Mouse (Mus musculus): ENCODE measurements around the gene Large1.
"Not testable (repeated sequence)": the region's sequence is repeated elsewhere in the genome, so short reads cannot be mapped to it uniquely, and the experiment has no call there.

The Large1 gene

DNA sequence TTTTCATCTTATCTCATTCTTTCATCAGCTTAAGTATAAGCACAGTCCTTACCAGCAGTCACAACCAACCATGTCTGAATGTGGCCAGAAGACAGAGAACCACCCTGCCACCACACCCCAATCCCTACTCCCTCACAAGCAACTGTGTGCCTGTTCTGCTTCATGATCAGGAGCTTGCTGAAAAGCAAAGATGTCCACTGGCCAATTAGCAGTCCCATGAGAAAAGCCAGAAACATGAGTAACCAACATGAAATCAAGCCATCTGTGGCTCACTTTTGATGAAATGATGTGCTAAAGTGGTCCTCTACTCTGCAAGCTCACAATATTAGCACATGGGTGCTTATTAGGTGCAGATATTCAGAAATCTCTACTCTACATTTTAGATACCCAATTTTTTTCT is 57.8 kb downstream of the Large1 start:
- no peak for DNase-seq (ENCODE audit: low spot score)

DNA sequence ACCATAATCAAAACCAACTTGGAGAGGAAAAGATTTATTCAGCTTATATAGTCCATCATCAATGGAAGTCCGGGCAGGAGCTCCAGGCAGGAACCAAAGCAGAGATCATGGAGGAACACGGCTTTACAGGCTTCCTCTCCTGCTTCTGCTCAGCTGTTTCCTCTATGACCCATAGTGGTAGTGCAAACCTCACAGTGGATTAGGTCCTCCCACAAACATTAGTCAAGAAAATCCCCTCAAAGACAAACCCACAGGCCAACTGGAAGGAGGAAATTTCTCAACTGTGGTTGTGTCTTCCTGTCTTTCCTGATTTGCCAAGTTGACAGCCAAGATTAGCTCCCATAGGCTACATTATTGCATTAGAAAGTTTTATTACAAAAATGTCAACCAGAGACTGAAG is 59.7 kb downstream of the Large1 start:
- DNase-seq (ENCODE audit: low spot score) = no peak

- DNase-seq (ENCODE audit: low spot score) = no peak
Measured at GRCm38 (mm10) chr8:73291630-73292029, 61.7 kb downstream of the Large1 start.

GRCm38 (mm10) chr8:73290636-73291035 is 62.7 kb downstream of the Large1 start:
- no peak for DNase-seq (ENCODE audit: low spot score)

GRCm38 (mm10) chr8:73289831-73290230 is 63.5 kb downstream of the Large1 start:
- DNase-seq (ENCODE audit: low spot score) = no peak

- peak; percentile 64 for DNase-seq (ENCODE audit: low spot score)
Measured at GRCm38 (mm10) chr8:73281996-73282395, 71.3 kb downstream of the Large1 start.

GRCm38 (mm10) chr8:73276015-73276414 is 77.3 kb downstream of the Large1 start:
- DNase-seq (ENCODE audit: low spot score) = peak; percentile 11

GRCm38 (mm10) chr8:73275445-73275844 is 77.9 kb downstream of the Large1 start:
- DNase-seq (ENCODE audit: low spot score) = not testable (repeated sequence)

DNA sequence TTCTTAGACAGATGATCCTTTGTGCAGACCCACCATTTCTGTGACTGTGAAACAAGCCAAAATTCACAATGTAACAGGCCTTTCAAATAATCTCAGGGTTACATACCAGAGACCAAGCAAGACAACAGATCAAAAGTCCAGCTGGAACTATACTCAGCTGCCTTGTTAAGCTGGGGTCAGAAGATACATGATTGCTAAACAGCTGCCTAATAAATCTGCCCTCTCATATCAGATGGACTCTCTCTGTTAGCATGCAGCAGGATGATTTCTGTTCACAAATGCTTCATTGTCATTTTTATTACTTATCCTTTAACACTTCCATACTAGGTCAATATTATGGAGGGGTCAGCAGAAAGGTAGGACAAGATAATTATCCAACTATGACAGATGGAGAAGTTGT is 80.2 kb downstream of the Large1 start:
- no peak for DNase-seq (ENCODE audit: low spot score)

GRCm38 (mm10) chr8:73270991-73271390 is 82.3 kb downstream of the Large1 start:
- no peak for DNase-seq (ENCODE audit: low spot score)

GRCm38 (mm10) chr8:73257981-73258380 is 95.4 kb downstream of the Large1 start:
- DNase-seq (ENCODE audit: low spot score) = peak; percentile 32

GRCm38 (mm10) chr8:73244186-73244585 is 109.2 kb downstream of the Large1 start:
- DNase-seq (ENCODE audit: low spot score) = peak; percentile 32

DNA sequence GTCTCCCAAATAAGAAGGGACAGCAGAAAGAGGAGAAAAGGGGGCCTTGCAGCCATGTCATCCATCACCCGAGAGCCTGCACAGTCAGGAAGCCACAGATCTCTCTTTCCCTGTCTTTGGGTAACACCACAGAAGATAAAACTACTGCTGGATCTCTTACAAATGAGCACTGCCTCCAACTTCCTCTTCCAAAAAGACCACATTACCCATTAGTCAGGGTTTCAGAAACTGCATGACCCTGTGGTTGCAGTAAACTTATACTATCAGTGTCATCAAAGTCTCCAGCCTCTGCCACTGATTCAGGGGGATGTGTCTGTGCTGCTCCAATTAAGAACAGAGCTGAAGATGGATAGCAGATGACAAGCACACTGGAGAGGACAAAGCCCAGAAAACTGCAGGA is 111.3 kb downstream of the Large1 start:
- no peak for DNase-seq (ENCODE audit: low spot score)

DNA sequence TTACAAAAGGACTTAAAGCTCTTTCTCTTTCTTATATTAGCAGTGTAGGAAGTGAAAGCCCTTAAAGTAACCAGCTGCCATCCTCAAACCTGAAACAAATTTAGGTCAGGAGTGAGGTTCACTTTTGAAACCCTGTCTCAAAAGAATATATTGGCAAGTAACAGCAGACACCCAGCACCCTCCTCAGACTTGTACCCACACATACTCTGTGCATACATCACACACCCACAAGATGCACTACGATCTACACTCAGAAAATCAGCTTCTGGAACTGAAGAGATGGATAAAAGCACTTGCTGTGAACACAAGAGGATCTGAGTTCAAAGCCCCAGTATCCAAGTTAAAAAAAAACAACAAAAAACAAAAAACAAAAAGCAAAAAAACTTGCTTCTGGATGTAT is 119.1 kb downstream of the Large1 start:
- no peak for DNase-seq (ENCODE audit: low spot score)

- DNase-seq (ENCODE audit: low spot score) = peak; percentile 86
Measured at GRCm38 (mm10) chr8:73233358-73234041, 119.8 kb downstream of the Large1 start.

GRCm38 (mm10) chr8:73226841-73227240 is 126.5 kb downstream of the Large1 start:
- no peak for DNase-seq (ENCODE audit: low spot score)

- DNase-seq (ENCODE audit: low spot score) = no peak
Measured at GRCm38 (mm10) chr8:73225654-73226053, 127.7 kb downstream of the Large1 start.

- no peak for DNase-seq (ENCODE audit: low spot score)
Measured at GRCm38 (mm10) chr8:73219178-73219811, 134.0 kb downstream of the Large1 start.

DNA sequence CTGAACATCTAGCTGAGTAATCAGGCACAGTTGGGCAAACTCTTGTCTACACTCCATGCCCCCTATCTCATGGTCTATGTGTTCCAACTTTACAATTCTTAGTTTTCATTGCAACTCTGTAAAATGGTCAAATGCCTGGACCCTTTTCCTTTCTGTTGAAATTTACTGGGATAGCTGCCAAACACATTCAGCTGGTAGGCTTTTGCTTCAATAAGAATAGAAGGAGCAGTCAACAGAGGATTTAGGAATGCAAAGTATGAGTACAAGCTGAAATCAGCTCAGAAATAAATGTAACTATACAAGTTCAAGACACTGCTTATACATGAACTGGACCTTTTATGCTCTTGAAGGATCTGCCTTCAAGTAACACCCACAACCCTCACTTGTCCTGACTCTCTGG is 146.5 kb downstream of the Large1 start:
- peak; percentile 74 for DNase-seq (ENCODE audit: low spot score)

DNA sequence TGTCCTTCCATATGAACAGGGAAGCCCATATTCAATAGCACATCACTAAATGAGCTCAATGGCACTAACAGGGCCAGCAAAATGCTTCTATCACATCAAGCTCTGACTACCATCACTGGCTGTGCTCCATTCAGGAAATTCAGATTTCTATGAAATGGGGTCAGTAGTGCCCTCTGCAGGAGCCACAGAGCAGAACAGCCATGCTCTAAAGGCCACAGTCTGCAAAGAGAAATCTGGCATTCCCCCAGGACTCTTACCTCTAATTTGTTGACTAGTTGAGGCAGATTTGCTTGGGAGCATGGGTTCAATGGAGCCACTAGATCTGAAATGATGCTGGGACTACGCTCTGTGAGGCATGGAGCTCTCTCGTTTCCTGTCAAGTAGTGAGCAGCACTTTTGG is 151.5 kb downstream of the Large1 start:
- DNase-seq (ENCODE audit: low spot score) = peak; percentile 10

- no peak for DNase-seq (ENCODE audit: low spot score)
Measured at GRCm38 (mm10) chr8:73197714-73198113, 155.6 kb downstream of the Large1 start.

- DNase-seq (ENCODE audit: low spot score) = no peak
Measured at GRCm38 (mm10) chr8:73188684-73189083, 164.7 kb downstream of the Large1 start.

- DNase-seq (ENCODE audit: low spot score) = no peak
Measured at GRCm38 (mm10) chr8:73187381-73187780, 166.0 kb downstream of the Large1 start.

- DNase-seq (ENCODE audit: low spot score) = no peak
Measured at GRCm38 (mm10) chr8:73178434-73178833, 174.9 kb downstream of the Large1 start.

Measured in adipocyte (in vitro differentiated cells).